Mouse (Mus musculus): ENCODE data around the gene Pdcd4. TPM values are rescaled to one million over a fixed set of nuclear protein-coding genes. Genes with fewer than 3 reads are reported as not detected.
A peak's percentile ranks its signal among the peaks of the same experiment; 100 is the strongest.

Gene Pdcd4
- polyA plus RNA-seq, 1 experiment = 42.3 TPM

DNA sequence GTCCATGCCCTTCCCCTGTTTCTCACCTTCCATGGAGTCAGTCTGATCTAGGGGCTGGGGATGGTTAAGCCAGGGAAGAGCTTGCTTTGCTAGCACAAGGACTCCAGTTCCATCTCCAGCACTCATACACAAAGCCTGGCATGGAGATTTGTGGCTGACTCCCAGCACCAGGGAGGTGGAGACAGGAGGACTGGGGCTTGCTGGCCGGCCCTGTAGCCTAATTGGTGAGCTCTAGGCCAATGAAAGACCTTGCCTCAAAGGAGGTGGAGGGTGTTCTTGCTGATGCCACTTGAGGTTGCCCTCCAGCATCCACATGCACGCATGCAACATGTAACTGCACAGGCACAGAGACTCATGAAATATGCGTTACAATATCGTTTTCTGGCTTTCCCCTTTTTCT lies 6.5 kb downstream of the Pdcd4 start:
- WGBS = 79% methylated on average over 4 of the region's 4 CpGs
- no peak overlapping the region for H3K27ac ChIP-seq (ENCODE audit: insufficient read depth, low read length)
- no peak overlapping the region for H3K4me3 ChIP-seq (replicated peaks; ENCODE audit: insufficient read depth, low read depth, low read length)
- no peaks in the 10 kb centered on the region for H3K27me3 ChIP-seq (ENCODE audit: control insufficient read depth, insufficient read depth, low read length)
- TF ChIP-seq CTCF (IDR thresholded peaks at IDR 0.05; ENCODE audit: borderline replicate concordance, insufficient read depth, low read depth, low read length) (no peak), POLR2A (IDR thresholded peaks at IDR 0.05; ENCODE audit: borderline replicate concordance, insufficient read depth, low read length) (no peak)
- DNase-seq = no peak
- H3K4me1 ChIP-seq (ENCODE audit: control insufficient read depth, insufficient read depth, low read length) = peaks cover 4% of the 10 kb centered on the region; the same call in 1 of the 2 replicates

DNA sequence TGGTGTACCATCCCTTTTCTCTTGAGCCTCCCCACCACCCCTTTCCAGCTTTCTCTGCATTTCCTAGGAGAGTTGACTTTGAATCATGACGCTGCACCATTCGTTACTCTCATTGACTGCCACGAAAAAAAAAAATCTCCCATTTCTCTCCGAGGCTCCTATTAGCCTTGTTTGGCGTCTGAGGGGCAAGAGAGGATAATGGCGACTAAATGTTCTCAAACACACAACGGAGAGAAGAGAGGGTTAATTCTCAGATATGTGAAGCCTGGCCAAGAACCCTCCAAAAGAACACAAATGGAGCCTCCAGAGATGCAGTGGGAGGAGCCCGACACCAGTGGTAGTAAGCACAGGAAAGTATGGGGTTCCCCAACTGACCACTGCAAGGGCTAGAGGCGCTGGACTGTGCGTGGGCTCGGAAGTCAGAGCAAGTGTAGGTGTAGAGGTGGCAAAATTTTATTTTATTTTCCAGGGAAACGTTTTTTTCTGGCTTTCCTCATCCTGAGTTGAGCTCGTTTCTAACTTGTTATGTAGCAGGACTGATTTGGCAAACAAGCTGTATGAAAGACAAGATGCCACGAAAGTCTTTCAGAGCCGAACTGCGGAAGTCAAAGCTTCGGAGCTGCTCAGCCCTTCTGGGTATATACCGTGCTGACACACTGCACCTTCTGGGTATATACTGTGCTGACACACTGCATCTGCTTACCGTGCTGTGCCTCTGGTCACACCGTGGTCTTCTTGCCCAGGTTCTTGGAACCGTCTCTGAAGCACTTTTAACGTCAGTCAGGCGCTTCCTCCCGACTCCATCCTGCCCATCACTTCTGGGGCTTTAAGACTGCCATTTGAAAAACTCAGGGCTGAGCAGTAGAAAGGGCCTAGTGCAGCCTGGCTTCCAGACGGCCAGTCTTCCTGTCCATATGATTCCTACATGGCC lies 7.2 kb downstream of the Pdcd4 start:
- Histone ChIP-seq H3K27ac (ENCODE audit: insufficient read depth, low read length) (no peak overlapping the region), H3K4me3 (replicated peaks; ENCODE audit: insufficient read depth, low read depth, low read length) (no peak overlapping the region), H3K27me3 (ENCODE audit: control insufficient read depth, insufficient read depth, low read length) (no peaks in the 10 kb centered on the region), H3K4me1 (ENCODE audit: control insufficient read depth, insufficient read depth, low read length) (peaks cover 4% of the 10 kb centered on the region; the same call in 1 of the 2 replicates)
- DNase-seq = no peak
- 82% methylated on average over 25 of the region's 25 CpGs for WGBS
- TF ChIP-seq CTCF (IDR thresholded peaks at IDR 0.05; ENCODE audit: borderline replicate concordance, insufficient read depth, low read depth, low read length) (no peak), POLR2A (IDR thresholded peaks at IDR 0.05; ENCODE audit: borderline replicate concordance, insufficient read depth, low read length) (no peak)

- H3K27ac ChIP-seq (ENCODE audit: insufficient read depth, low read length) = no peak overlapping the region
- 88% methylated on average over 14 of the region's 14 CpGs for WGBS
- TF ChIP-seq POLR2A (IDR thresholded peaks at IDR 0.05; ENCODE audit: borderline replicate concordance, insufficient read depth, low read length) (no peak), CTCF (IDR thresholded peaks at IDR 0.05; ENCODE audit: borderline replicate concordance, insufficient read depth, low read depth, low read length) (no peak)
Observed at GRCm38 (mm10) chr19:53899941-53900610, 8.0 kb downstream of the Pdcd4 start.

DNA sequence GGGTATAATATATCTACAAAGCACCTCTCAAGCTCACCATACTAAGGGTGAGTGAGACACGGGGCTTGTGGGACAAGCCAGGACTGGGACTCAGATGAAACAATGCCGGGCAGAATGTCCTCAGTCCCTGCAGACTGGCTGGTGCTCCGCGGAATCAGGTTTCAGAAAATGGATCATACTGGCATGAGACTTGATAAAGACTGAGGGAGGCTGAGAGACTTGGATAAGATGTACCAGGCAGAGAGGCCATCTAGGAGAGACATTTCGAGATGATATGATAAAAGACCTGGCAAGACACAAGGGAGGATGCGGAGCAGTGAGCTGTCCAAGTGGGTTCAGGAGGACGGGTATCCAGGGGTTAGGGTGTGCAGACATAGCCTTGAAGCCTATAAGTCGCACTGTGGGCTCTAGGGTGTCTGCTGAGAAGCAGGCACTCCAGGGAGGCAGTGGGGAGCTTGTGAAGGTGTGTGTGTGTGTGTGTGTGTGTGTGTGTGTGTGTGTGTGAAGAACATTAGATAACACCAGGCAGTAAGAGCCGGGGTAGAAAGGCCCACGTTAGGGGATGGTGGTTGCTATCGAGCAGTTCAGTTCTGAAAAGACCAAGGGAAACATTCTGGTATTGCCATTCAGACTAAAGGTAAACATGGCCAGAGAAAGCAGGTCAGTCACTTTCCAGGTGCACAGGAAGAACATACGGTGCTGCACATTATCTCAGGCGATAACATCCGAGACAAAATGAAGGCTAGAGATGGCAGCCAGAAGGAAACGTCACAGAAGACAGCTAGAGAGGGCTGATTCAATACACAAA lies 10.1 kb downstream of the Pdcd4 start:
- peaks cover 9% of the 10 kb centered on the region for H3K4me1 ChIP-seq (ENCODE audit: control insufficient read depth, insufficient read depth, low read length)
- no peaks in the 10 kb centered on the region for H3K27me3 ChIP-seq (ENCODE audit: control insufficient read depth, insufficient read depth, low read length)
- peak overlapping the region; percentile 61 for H3K4me3 ChIP-seq (replicated peaks; ENCODE audit: insufficient read depth, low read depth, low read length)
- TF ChIP-seq POLR2A (IDR thresholded peaks at IDR 0.05; ENCODE audit: borderline replicate concordance, insufficient read depth, low read length) (no peak), CTCF (IDR thresholded peaks at IDR 0.05; ENCODE audit: borderline replicate concordance, insufficient read depth, low read depth, low read length) (no peak)
- WGBS = 45% methylated on average over 15 of the region's 15 CpGs
- H3K27ac ChIP-seq (ENCODE audit: insufficient read depth, low read length) = peak overlapping the region; percentile 77
- DNase-seq = peak in 1 of 2 experiments; percentile 22

More at GRCm38 (mm10) chr19:53899941-53900610, 8.0 kb downstream of the Pdcd4 start:
- no peak for DNase-seq
- Histone ChIP-seq H3K4me3 (replicated peaks; ENCODE audit: insufficient read depth, low read depth, low read length) (no peak overlapping the region), H3K27me3 (ENCODE audit: control insufficient read depth, insufficient read depth, low read length) (no peaks in the 10 kb centered on the region), H3K4me1 (ENCODE audit: control insufficient read depth, insufficient read depth, low read length) (peaks cover 4% of the 10 kb centered on the region; the same call in 1 of the 2 replicates)

GRCm38 (mm10) chr19:53902739-53903487 lies 10.9 kb downstream of the Pdcd4 start:
- Histone ChIP-seq H3K27me3 (ENCODE audit: control insufficient read depth, insufficient read depth, low read length) (no peaks in the 10 kb centered on the region), H3K27ac (ENCODE audit: insufficient read depth, low read length) (peak overlapping the region; percentile 77), H3K4me1 (ENCODE audit: control insufficient read depth, insufficient read depth, low read length) (peaks cover 9% of the 10 kb centered on the region), H3K4me3 (replicated peaks; ENCODE audit: insufficient read depth, low read depth, low read length) (peak overlapping the region; percentile 61)
- no peak for TF ChIP-seq CTCF (IDR thresholded peaks at IDR 0.05; ENCODE audit: borderline replicate concordance, insufficient read depth, low read depth, low read length)
- peak; percentile 73 for TF ChIP-seq POLR2A (IDR thresholded peaks at IDR 0.05; ENCODE audit: borderline replicate concordance, insufficient read depth, low read length)
- peak; percentile 94 to 97 for DNase-seq
- WGBS = 2% methylated on average over 61 of the region's 61 CpGs

DNA sequence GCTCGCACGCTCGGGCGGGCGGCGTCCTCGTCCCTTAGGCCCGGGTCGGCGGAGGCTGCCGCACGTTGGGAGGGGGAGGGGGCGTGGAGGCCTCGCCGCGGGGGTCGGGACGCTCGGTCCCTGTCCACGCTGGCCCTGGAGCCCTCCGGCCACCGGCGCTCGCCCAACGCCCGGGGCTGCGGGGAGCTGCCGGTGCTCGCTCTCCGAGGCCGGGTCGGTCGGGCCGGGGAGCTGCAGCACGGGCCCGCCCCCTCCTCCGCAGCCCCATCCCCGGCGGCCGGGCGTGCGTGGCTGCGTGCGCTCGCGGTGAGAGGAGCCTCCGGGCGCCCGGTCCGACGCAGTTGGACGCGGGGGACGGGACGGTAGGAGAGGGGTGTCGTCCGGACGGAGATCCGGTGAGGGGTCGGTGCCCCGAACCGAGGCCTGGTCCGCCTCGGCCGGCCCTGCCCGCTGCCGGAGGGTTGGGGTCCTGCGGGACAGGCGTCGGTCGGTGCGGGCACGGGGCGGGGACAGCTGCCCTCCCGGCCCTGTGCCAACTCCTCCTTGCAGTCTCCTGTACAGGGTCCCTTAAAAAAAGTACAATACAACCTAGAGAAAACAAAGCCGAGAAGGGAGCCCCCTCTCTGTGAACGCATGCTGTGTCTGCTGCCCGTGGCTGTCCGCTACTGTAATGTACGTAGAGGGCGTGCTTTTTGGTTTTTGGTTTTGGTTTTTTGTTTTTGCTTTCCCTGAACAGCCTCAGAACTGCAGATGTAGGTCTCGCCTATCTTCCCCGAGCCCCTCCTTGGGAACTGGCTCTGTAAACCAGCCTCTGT lies 11.7 kb downstream of the Pdcd4 start:
- Histone ChIP-seq H3K4me1 (ENCODE audit: control insufficient read depth, insufficient read depth, low read length) (peaks cover 9% of the 10 kb centered on the region), H3K4me3 (replicated peaks; ENCODE audit: insufficient read depth, low read depth, low read length) (peak overlapping the region; percentile 61), H3K27ac (ENCODE audit: insufficient read depth, low read length) (peak overlapping the region; percentile 65), H3K27me3 (ENCODE audit: control insufficient read depth, insufficient read depth, low read length) (no peaks in the 10 kb centered on the region)
- WGBS = 1% methylated on average over 82 of the region's 83 CpGs
- DNase-seq = peak; percentile 57 to 70
- TF ChIP-seq CTCF (IDR thresholded peaks at IDR 0.05; ENCODE audit: borderline replicate concordance, insufficient read depth, low read depth, low read length) (no peak), POLR2A (IDR thresholded peaks at IDR 0.05; ENCODE audit: borderline replicate concordance, insufficient read depth, low read length) (no peak)
